Mouse (Mus musculus) MEL (cell line): ENCODE measurements around the gene Slitrk2.

Source experiments
- E2F4 ChIP-seq: IDR thresholded peaks from 2 replicates; pipeline ENCODE4 v1.6.1; 2011; ENCODE audit warnings: low read depth, low read length, improper control_type of control experiment, borderline replicate concordance
- EP300 ChIP-seq, 2 experiments: IDR thresholded peaks; 2 replicates each; pipeline ENCODE4 v1.6.1; 2011; ENCODE audit warnings: improper control_type of control experiment in 2 of 2, low read length in 2 of 2, low read depth in 1 of 2, mild to moderate bottlenecking in 1 of 2
- MYC ChIP-seq: IDR thresholded peaks from 2 replicates; pipeline ENCODE4 v1.6.1; 2011; ENCODE audit warnings: low read depth, mild to moderate bottlenecking, low read length, improper control_type of control experiment, moderate library complexity
- POLR2A ChIP-seq, 2 experiments: IDR thresholded peaks; 2 replicates each; pipeline ENCODE4 v1.6.1; 2011 to 2012; ENCODE audit warnings: low read length in 2 of 2, mild to moderate bottlenecking in 2 of 2, control low read depth in 1 of 2, improper control_type of control experiment in 1 of 2, low read depth in 1 of 2, moderate library complexity in 1 of 2; ENCODE audit not compliant: control insufficient read depth in 1 of 2, insufficient read depth in 1 of 2, poor library complexity in 1 of 2

- TF ChIP-seq MYC (no peak), EP300 (IDR thresholded peaks at IDR 0.05; ENCODE audit: low read depth in 1 of 2, low read length in 2 of 2) (no peak), E2F4 (no peak), POLR2A (IDR thresholded peaks at IDR 0.05; ENCODE audit: control insufficient read depth in 1 of 2, insufficient read depth in 1 of 2, low read depth in 1 of 2, low read length in 2 of 2, poor library complexity in 1 of 2) (no peak)
Observed at GRCm38 (mm10) chrX:66657365-66657764, 8.2 kb downstream of the Slitrk2 start.
